Mouse (Mus musculus): ENCODE results near the gene Gm17622.

The Gm17622 gene

GRCm38 (mm10) chr13:96490433-96490832, at the start of gene Gm17622:
TSS of gene Gm17622 (plus strand) at chr13:96490733.
- in situ Hi-C loops (cut with MboI; ENCODE audit: low pct_unique_long_range_greater_than_20kb in 1 of 2, low sequenced_read_pairs in 2 of 2, unreplicated experiment in 1 of 2), result no loop called here

- in situ Hi-C loops (cut with MboI; ENCODE audit: low pct_unique_long_range_greater_than_20kb in 1 of 2, low sequenced_read_pairs in 2 of 2, unreplicated experiment in 1 of 2), result no loop called here
Measured at GRCm38 (mm10) chr13:96450205-96450856, 40.2 kb upstream of the Gm17622 start.

- in situ Hi-C loops (cut with MboI; ENCODE audit: low pct_unique_long_range_greater_than_20kb in 1 of 2, low sequenced_read_pairs in 2 of 2, unreplicated experiment in 1 of 2), result no loop called here
Measured at GRCm38 (mm10) chr13:96450869-96451268, 39.7 kb upstream of the Gm17622 start.

GRCm38 (mm10) chr13:96451386-96452140, 39.0 kb upstream of the Gm17622 start:
- in situ Hi-C loops (cut with MboI; ENCODE audit: low pct_unique_long_range_greater_than_20kb in 1 of 2, low sequenced_read_pairs in 2 of 2, unreplicated experiment in 1 of 2), result no loop called here

- in situ Hi-C loops (cut with MboI; ENCODE audit: low pct_unique_long_range_greater_than_20kb in 1 of 2, low sequenced_read_pairs in 2 of 2, unreplicated experiment in 1 of 2), result no loop called here
Measured at GRCm38 (mm10) chr13:96452621-96453020, 37.9 kb upstream of the Gm17622 start.

- in situ Hi-C loops (cut with MboI; ENCODE audit: low pct_unique_long_range_greater_than_20kb in 1 of 2, low sequenced_read_pairs in 2 of 2, unreplicated experiment in 1 of 2), result no loop called here
Measured at GRCm38 (mm10) chr13:96454288-96454687, 36.2 kb upstream of the Gm17622 start.

- in situ Hi-C loops (cut with MboI; ENCODE audit: low pct_unique_long_range_greater_than_20kb in 1 of 2, low sequenced_read_pairs in 2 of 2, unreplicated experiment in 1 of 2), result no loop called here
Measured at GRCm38 (mm10) chr13:96457566-96457965, 33.0 kb upstream of the Gm17622 start.

GRCm38 (mm10) chr13:96458018-96458417, 32.5 kb upstream of the Gm17622 start:
- in situ Hi-C loops (cut with MboI; ENCODE audit: low pct_unique_long_range_greater_than_20kb in 1 of 2, low sequenced_read_pairs in 2 of 2, unreplicated experiment in 1 of 2), result no loop called here

- in situ Hi-C loops (cut with MboI; ENCODE audit: low pct_unique_long_range_greater_than_20kb in 1 of 2, low sequenced_read_pairs in 2 of 2, unreplicated experiment in 1 of 2), result no loop called here
Measured at GRCm38 (mm10) chr13:96458606-96459005, 31.9 kb upstream of the Gm17622 start.

GRCm38 (mm10) chr13:96462644-96463043, 27.9 kb upstream of the Gm17622 start:
- in situ Hi-C loops (cut with MboI; ENCODE audit: low pct_unique_long_range_greater_than_20kb in 1 of 2, low sequenced_read_pairs in 2 of 2, unreplicated experiment in 1 of 2), result no loop called here

GRCm38 (mm10) chr13:96465315-96465714, 25.2 kb upstream of the Gm17622 start:
- in situ Hi-C loops (cut with MboI; ENCODE audit: low pct_unique_long_range_greater_than_20kb in 1 of 2, low sequenced_read_pairs in 2 of 2, unreplicated experiment in 1 of 2), result no loop called here

GRCm38 (mm10) chr13:96468678-96469077, 21.9 kb upstream of the Gm17622 start:
- in situ Hi-C loops (cut with MboI; ENCODE audit: low pct_unique_long_range_greater_than_20kb in 1 of 2, low sequenced_read_pairs in 2 of 2, unreplicated experiment in 1 of 2), result no loop called here

GRCm38 (mm10) chr13:96470556-96470955, 20.0 kb upstream of the Gm17622 start:
- in situ Hi-C loops (cut with MboI; ENCODE audit: low pct_unique_long_range_greater_than_20kb in 1 of 2, low sequenced_read_pairs in 2 of 2, unreplicated experiment in 1 of 2), result no loop called here

GRCm38 (mm10) chr13:96470957-96471356, 19.6 kb upstream of the Gm17622 start, which contains the start of gene Ankdd1b:
TSS of gene Ankdd1b (minus strand) at chr13:96471198.
- in situ Hi-C loops (cut with MboI; ENCODE audit: low pct_unique_long_range_greater_than_20kb in 1 of 2, low sequenced_read_pairs in 2 of 2, unreplicated experiment in 1 of 2), result no loop called here

GRCm38 (mm10) chr13:96477226-96477625, 13.3 kb upstream of the Gm17622 start:
- in situ Hi-C loops (cut with MboI; ENCODE audit: low pct_unique_long_range_greater_than_20kb in 1 of 2, low sequenced_read_pairs in 2 of 2, unreplicated experiment in 1 of 2), result no loop called here

GRCm38 (mm10) chr13:96478991-96479390, 11.5 kb upstream of the Gm17622 start:
- in situ Hi-C loops (cut with MboI; ENCODE audit: low pct_unique_long_range_greater_than_20kb in 1 of 2, low sequenced_read_pairs in 2 of 2, unreplicated experiment in 1 of 2), result no loop called here

- in situ Hi-C loops (cut with MboI; ENCODE audit: low pct_unique_long_range_greater_than_20kb in 1 of 2, low sequenced_read_pairs in 2 of 2, unreplicated experiment in 1 of 2), result no loop called here
Measured at GRCm38 (mm10) chr13:96487230-96487629, 3.3 kb upstream of the Gm17622 start.

- in situ Hi-C loops (cut with MboI; ENCODE audit: low pct_unique_long_range_greater_than_20kb in 1 of 2, low sequenced_read_pairs in 2 of 2, unreplicated experiment in 1 of 2), result no loop called here
Measured at GRCm38 (mm10) chr13:96487968-96488367, 2.6 kb upstream of the Gm17622 start.

- in situ Hi-C loops (cut with MboI; ENCODE audit: low pct_unique_long_range_greater_than_20kb in 1 of 2, low sequenced_read_pairs in 2 of 2, unreplicated experiment in 1 of 2), result no loop called here
Measured at GRCm38 (mm10) chr13:96496630-96497029, 6.1 kb downstream of the Gm17622 start.

GRCm38 (mm10) chr13:96499891-96500290, 9.4 kb downstream of the Gm17622 start:
- in situ Hi-C loops (cut with MboI; ENCODE audit: low pct_unique_long_range_greater_than_20kb in 1 of 2, low sequenced_read_pairs in 2 of 2, unreplicated experiment in 1 of 2), result no loop called here
